Mouse (Mus musculus): ENCODE measurements at regions not wholly inside any gene's neighbourhood (a gene's known extent, or its start where the extent isn't known, plus 50 kb on each side); places are given as distances from the start of the nearest gene placed in this dataset.

DNA sequence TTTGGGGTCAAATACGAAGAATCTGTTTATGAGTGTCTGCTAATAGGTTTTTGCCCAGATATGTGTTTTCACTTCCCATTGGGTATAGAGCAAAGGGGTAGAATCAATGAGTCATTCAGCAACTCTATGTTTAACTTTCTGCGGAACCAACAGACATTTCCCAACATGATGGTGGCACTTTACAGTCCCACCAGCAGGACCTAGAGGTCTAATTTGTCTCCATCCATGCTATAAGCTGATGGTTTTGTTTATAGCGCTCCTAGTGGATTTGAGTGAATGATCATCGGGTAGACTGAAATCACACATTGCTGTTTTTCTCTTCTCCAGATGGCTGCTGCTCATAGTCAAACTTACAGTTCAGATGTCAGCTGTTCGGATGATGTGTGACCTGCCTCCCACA, 99.7 kb upstream of the Arid5b start:
- no peak for DNase-seq

DNA sequence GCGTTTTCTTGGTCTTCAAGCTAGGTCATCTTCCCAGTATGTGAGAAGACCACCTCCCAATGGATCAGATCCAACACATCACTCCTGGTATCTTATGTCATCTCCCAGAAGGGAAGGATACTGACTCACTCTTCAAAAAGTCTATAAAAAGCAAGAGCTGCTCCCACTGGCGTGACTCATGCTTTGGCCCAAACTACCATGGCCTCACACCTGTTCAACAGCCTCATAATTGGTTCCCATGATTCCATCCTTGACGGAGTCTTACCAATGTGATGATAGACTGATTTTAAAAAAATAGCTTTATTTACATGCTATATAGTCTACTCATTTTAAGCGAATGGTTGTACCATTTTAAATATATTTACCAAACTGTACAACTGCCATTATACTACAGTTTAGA, 98.9 kb upstream of the Arid5b start:
- no peak for DNase-seq

DNA sequence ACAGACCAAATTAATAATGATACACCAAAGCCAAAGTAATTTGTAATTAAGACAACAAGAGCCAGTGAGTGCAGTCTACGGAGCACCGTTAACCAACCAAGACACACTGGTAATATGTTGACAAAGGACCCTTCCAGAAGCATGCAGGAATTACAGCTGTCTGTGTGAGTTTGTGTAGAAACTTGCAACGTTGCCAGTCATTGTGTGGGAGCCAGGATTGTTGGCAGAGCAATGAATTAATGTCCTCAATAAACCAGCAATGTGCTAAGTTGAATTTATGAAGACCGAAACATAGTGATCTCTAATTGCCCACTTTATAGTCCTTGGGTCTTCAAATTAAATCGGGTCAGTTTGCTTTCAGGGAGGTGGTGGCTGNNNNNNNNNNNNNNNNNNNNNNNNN, 95.3 kb upstream of the Arid5b start:
- DNase-seq = no peak

DNA sequence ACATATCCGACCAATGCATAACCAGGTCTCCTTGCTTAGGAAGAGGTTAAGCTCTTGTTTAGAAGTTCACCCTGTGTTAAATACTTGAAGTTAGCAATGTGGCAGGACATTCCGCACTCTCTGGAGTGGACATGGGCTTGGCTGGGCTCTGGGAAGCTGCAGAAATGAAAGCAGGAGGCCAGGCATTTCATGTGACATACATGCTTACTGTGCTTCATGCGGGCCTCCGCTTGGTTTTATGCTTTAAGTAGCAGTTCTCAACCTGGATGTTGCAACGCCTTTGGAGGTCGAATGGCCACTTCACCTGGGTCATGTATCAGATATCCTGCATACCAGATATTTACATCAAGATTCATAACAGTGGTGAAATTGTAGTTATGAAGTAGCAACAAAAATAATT, 93.2 kb upstream of the Arid5b start:
- no peak for DNase-seq

DNA sequence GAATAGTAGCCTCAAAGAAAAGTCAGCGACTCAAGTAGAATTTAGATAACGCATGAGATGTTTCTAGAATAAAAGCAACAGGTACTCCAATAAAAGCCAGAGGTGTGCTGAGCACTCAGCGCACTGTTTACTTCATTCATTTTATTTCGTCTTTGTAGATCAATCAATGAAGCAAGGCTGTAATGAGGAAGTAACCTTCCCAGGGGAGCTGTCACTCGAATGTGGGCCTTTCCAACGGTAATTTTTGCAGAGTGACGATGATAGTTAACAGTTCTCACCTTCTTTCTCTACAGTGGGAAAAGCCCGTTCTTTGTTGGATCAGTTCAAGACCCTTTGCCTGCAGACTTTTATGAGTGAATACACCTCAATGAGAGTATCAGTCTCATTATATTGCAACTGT, 92.4 kb upstream of the Arid5b start:
- no peak for DNase-seq

DNA sequence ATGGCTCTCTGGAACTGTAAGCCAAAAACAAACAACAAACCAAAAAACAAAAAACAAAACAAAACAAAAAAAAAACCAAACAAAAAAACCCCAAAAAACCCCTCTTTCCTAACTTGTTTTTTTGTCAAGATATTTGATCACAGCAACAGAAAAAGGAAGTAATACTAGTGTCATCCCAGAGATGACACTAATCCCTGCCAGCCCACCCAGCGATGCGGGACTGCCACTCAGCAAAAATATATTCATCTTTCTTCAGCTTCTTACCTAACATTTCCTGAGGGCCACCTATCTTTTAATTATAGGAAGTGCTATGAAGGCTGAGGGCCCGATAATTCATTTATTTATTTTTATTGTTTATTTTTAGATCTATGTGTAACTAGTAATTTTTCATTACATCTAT, 88.3 kb upstream of the Arid5b start:
- no peak for DNase-seq

DNA sequence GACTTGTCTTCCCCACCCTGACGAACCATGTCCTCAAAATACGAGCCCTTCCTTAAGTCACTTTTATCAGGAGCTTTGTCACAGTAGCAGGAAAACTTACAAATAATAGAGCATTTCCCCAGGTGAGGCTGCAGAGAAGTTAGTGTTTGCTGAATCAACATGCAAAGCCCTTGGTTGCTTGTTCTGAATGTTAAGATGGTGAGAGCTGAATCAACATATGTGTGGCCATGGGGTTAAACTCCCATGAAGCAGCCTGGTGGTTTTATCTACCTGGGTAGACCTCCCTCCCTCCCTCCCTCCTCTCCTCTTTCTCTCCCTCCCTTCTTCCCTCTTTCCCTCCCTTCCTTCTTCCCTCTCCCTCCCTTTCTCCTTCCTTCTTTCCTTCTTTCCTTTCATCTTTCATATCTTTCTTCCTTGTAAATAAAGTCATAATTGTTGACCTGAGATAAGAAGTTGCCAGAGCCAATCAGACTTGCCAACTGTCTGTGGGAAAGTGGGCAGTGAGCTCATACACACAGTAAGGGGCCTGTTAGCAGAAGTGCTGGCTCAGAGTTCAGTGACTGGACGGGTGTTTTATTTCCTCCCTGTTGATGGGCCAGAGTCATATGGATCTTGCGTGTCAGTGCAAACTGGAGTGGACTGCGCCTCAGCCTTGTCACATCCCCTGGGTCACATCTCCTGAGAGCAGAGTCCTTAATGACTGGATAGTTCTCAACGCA, 82.4 kb upstream of the Arid5b start:
- no peak for DNase-seq

DNA sequence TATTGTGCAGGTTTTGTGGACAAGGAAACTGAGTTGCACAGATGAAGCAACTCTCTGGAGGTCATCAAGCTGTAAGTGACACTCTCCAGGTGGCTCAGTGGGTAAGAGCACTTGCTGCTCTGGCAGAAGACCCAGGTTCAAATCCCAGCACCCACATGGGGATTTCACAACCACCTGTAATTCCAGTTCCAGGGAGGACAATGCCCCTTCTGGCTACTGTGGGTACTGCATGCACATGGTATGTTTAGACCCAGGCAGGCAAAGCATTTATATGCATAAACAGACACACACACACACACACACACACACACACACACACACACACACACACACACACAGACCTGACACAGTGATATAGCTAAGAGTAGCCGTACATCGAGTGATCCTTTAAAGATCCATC, 80.6 kb upstream of the Arid5b start:
- no peak for DNase-seq

DNA sequence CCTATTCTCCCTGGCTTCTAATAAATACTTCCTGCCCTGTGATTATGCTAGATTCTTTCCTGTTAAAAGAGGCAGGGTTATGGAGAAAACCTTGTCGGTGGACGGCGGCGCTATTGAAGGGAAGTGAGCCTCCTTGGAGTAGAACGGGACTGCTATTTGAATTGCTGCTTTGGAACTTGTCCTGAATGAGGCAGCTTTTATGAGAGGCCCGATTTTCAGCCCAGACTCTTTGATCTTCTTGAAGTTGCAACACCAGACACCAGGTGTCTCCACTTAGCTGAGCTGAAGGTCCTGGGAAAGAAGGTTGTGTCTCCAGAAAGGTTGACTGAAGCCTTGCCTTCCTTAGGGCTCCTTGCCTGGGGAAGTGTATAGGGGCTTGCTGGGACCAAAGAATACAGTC, 78.4 kb upstream of the Arid5b start:
- peak in 1 of 2 experiments; percentile 62 for DNase-seq

DNA sequence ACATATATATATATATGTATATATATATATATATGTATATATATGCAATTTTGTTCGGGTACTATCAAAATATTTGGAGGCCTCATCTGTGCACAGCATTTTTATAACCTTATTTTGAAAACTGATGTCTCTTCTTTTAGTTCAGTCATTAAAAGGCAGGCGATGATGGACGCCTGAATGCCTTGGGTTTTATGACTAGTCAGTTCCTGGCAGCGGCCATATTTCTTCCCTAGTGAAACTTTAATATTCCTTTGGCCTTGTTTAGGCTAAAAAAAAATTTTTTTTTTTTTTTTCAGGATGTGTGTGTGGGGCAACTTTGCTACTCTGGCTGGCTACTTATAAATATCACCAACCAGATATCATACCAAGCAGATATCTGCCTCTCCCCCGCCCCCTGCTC, 78.0 kb upstream of the Arid5b start:
- no peak for DNase-seq

DNA sequence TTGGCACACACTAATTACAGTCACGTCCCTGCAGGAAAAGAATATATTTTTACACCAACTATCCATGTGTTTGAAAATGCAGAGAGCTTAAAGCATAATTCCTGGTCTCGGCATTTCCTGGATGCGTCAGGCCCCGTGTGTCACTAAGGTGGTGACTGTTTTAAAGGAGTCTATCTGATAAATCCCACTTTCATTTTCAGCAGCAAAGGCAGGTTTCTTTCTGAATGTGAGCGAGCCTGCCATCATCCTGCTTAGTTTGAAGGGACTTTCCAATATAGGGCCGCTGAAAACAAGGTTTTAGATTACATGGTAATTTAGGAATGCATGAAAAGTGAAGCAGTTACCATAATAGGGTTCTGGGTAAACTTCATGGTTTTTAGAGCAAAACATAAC, 77.5 kb upstream of the Arid5b start:
- DNase-seq = peak in 1 of 2 experiments; percentile 20

DNA sequence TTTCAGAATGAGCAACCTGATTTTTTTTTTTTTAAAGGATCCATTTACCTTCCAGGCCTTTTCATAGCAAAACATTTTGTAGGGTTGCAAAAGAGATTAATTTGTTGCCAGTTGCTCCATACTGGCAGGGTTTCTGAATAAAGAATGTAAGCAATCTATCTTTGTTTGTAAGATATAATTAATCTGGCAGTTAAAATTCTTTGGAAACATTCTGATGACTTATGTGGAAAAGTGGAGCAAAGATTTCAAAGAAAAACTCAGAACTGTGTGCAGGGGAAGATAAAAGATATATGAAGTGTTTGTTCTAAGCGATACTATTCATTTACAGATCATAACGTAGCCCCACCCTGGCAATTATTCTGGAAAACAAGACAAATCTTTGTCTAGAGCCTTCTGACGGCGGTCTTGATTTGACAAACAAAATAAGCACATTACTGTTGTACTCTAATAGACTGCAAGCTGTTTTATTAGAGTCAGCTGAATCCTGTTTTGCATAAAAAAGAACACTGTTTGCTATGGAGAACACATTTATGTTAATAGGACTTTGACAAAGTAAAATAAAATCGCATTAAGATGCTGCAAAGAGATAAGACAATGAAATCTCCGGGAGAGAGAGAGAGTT, 77.0 kb upstream of the Arid5b start:
- DNase-seq = no peak

DNA sequence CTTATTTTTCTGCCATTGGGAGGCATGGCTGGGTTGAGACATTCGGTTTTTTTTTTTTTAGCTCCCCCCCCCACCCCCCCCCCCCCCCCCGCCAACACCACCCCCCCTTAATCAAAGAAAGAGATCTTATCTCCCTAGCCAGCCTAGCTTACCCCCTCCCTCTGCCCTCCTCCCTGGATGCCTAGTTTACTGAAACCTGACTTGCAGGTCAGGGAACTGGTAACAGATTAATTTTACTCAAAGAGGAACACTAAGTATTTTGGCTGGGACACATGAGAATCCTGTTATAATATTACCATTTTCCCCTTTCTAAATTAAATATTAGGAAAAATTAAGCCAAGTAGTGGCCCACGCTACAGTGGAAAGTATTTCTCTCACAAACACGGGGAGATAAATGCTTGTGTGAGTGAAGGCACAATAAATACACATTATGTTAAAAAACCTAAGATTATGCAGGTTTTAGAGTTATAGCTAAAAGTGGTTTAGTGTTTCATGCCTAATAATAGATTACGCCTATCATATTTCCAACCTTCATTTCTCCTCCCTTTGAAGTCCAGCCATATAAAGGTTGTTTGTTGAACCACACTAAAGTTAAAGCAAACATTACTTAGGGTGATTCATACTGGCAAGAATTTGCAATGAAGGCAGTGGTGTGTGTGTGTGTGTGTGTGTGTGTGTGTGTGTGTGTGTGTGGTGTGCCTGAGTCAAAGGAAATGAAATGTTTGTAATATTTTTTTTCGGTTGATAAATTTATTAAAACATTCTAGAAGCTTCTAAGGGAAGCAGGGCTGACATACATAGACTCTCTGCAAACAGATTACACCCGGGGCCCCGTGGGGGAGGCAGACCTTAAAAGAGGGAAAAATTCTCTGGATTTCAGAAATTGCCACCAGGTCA, 76.0 kb upstream of the Arid5b start:
- peak; percentile 54 to 72 for DNase-seq

DNA sequence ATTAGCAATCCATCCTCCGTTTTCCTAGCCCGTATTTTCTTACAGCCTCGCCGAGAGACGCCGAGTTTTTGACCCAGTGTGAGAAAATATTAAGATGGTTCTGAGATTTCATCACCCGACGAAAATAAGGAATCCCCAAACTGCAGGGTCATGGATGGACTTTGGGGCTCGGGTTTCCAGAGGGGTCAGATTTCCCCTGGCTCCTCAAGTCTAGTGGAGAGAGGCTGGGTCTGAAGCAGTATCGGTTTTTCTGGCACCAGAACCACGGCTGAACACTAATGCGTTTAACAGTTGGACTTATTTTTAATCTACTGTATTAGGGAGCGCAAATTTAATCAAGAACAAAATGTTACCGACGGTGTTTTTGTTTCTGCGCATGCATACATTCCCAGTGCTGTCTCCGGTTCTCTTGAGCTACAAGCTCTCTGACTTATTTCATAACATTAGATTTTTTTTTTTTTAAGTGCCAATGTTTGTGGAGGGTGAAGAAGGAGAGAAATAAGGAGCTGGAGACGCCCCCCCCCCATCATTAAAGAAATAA, 75.2 kb upstream of the Arid5b start:
- peak in 1 of 2 experiments; percentile 19 for DNase-seq

DNA sequence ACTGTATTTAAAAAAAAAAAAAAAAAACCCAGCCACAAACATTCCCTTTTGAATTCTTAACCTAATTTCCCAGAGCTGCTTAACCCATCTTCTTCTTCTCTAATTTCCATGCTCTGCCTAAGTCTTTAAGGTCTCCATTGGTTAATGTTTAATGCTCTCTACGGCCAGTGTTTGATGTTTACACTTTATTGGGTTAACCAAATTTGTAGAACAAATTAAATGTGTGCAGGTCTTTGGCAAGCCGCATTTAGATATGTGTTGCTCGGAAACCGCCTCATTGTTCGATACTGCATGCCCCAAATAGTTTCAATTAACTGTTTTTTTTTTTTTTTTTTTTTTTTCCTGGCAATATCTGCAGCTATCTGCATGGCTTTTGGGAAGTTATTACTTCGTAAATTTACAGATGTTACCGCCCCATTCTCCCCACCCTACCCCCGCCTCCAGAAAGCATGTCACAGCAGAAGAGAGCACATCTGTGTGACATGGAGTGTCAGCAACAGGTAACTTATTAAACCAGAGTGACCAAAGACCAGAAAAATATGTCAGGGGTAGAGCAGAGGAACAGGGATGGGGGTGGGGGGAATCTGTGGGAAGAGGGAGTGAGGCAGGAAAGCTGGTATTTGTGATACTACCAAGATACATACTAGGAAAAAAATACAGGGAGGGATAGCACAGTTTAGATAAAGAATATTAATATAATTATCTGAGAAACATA, 73.5 kb upstream of the Arid5b start:
- DNase-seq = peak; percentile 35 to 56

DNA sequence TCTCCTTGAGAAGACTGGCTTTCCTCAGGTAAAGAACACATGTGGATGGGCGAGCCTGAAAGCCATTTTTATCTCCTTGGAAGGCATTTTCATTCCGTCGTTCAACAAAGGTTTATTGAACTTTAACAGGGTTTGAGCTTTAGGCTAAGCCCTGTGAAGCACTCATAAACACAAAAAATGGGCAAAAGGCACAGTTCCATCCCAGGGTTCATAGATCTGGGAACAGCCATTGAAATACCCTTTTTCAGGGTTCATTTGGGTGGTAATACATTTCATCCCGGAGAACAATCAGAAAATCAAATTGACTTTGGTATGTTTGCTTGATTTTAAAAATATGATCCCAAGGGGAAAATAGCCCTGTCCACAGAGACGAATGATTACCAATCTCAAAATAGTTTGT, 72.9 kb upstream of the Arid5b start:
- no peak for DNase-seq

DNA sequence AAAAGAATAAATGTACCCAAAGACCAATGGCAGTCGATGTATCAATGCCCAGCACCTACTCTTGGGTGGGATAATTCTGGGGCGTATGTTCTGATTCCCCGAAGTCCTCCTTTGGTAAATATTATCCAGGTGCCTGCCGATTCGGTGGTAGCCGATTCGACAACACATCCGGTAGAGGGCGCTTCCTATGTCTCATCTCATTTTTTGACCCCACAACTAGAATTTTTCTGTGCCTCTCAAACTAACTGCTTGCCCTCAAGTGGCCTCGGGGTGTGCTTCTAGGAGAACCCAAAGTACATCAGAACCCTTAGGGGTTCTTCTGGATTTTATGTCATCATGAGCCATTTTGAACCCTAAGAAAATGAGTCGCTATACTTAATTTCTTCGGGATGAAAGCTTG, 72.3 kb upstream of the Arid5b start:
- no peak for DNase-seq

DNA sequence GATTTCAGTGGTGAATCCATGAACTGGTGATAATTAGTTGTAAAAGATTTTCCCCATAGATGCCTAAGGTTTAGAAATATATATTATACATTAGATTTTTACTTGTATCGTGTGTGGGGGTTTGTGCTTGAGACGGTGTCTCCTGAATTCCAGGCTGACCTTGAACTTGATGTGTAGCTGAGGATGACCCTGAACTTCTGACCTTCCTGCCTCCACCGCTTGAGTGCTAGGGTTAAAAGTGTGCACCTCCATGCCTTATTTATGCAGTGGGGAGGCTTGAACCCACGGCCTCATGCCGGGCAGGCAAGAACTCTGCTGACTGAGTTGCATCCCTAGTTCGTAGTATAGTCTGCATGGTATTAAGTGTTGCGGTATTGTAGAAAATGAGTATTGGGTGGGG, 69.3 kb upstream of the Arid5b start:
- no peak for DNase-seq

DNA sequence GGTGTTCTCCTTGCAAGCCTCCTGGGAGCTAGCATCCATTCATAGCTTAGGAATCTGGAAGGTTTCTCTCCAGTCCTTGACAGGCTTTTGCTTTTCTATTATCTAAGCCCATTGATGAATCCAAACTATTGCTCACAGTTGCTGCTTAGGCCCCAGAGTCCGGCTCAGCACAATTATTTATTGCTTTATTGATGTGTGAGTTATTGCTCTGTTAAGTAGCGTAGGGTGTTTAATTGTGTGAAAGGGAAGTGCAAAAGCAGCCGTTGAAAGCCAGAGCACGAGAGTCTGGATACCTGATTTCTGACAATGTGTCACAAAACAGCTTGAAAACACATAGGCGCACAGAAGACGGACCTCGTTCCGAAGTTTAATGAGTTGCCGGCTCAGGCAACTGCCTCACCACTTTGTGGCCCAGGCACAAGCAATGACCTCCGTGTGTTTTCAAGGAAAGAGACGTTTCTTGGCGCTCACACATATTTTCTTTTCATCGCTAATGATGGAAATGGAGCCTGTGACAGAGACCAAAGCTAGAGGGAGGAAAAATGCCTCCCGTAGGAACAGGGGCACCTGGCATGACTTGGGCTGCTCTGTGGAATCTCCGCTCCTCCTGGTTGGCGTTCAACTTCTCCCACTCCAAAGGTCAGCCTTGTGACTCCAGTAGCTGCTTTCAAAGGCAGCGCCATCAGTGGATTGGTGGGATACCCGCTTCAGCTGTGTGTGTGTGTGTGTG, 66.6 kb upstream of the Arid5b start:
- peak; percentile 80 to 87 for DNase-seq

DNA sequence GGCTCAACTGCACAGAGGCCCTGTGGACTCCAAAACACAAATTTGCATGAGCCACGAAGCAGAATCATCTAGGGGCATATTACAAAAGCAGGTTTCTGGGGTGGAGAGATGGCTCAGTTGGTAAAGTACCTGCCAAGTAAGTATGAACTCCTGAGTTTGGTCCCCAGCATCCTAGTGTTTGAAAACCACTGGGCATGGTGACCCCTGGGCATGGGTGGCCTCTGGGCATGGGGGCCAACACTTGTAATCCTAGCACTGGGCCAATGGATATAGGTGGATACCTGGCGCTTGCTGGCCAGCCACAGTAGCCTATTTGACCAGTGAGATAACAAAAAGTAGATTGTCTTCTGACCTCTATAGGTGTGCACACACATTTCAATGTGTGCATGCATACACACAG, 65.7 kb upstream of the Arid5b start:
- DNase-seq = no peak

DNA sequence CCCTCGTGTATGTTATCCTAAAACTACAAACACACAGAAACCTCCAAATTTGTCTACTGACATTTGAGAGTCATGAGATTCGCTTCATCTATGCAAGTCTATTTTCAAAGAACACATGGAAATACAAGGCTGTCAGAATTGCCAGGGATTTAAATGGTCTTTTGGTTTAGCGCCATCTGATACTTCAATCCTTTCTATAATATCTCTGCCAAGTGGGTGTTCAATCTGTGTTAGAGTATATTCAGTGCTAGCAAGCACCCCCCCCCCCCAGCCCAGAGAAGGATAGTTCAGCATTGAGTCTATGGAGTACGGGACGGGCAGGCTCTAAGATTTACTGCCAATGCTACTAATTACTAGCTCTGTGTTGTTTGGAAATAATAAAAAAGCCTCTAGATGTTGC, 55.5 kb upstream of the Arid5b start:
- DNase-seq = no peak
